Mouse (Mus musculus) MEL (cell line): ENCODE results near the gene Itgb2l.

Experiments
- CHD2 ChIP-seq: IDR thresholded peaks from 2 replicates; pipeline ENCODE4 v1.6.1; 2011; ENCODE audit warnings: low read length, improper control_type of control experiment
- CTCF ChIP-seq, 3 experiments: IDR thresholded peaks in 2 of 3; conservative IDR thresholded peaks in 1 of 3; 2 replicates each; pipeline ENCODE4 v1.5.1; 2011 to 2012; ENCODE audit warnings: low read length in 3 of 3, low read depth in 2 of 3, mild to moderate bottlenecking in 2 of 3, improper control_type of control experiment in 1 of 3, inconsistent platforms in 1 of 3, mixed read lengths in 1 of 3, moderate library complexity in 1 of 3; ENCODE audit not compliant: control insufficient read depth in 1 of 3, insufficient read depth in 1 of 3, poor library complexity in 1 of 3, severe bottlenecking in 1 of 3
- EP300 ChIP-seq, 2 experiments: IDR thresholded peaks; 2 replicates each; pipeline ENCODE4 v1.6.1; 2011; ENCODE audit warnings: improper control_type of control experiment in 2 of 2, low read length in 2 of 2, low read depth in 1 of 2, mild to moderate bottlenecking in 1 of 2
- HCFC1 ChIP-seq: IDR thresholded peaks from 2 replicates; pipeline ENCODE4 v1.6.1; 2012; ENCODE audit warnings: low read depth, mild to moderate bottlenecking, inconsistent platforms, low read length, improper control_type of control experiment, moderate library complexity
- MAX ChIP-seq: IDR thresholded peaks from 2 replicates; pipeline ENCODE4 v1.6.1; 2011; ENCODE audit warnings: low read length, improper control_type of control experiment
- NELFE ChIP-seq: IDR thresholded peaks from 2 replicates; pipeline ENCODE4 v1.6.1; 2011; ENCODE audit warnings: low read depth, low read length, improper control_type of control experiment
- POLR2A ChIP-seq, 2 experiments: IDR thresholded peaks; 2 replicates each; pipeline ENCODE4 v1.6.1; 2011 to 2012; ENCODE audit warnings: low read length in 2 of 2, mild to moderate bottlenecking in 2 of 2, control low read depth in 1 of 2, improper control_type of control experiment in 1 of 2, low read depth in 1 of 2, moderate library complexity in 1 of 2; ENCODE audit not compliant: control insufficient read depth in 1 of 2, insufficient read depth in 1 of 2, poor library complexity in 1 of 2
- RCOR1 ChIP-seq: IDR thresholded peaks from 2 replicates; pipeline ENCODE4 v1.6.1; 2012; ENCODE audit warnings: low read depth, mild to moderate bottlenecking, inconsistent platforms, low read length, improper control_type of control experiment
- USF2 ChIP-seq, 2 experiments: IDR thresholded peaks; 2 replicates each; pipeline ENCODE4 v1.6.1; 2011 to 2012; ENCODE audit warnings: improper control_type of control experiment in 2 of 2, low read length in 2 of 2, borderline replicate concordance in 1 of 2, inconsistent platforms in 1 of 2, low read depth in 1 of 2, mild to moderate bottlenecking in 1 of 2; ENCODE audit not compliant: insufficient read depth in 1 of 2

GRCm38 (mm10) chr16:96457612-96458011, 14.2 kb upstream of the Itgb2l start:
- TF ChIP-seq NELFE, result no peak
- no peak for TF ChIP-seq CTCF (IDR thresholded peaks at IDR 0.05 in 2 of 3, conservative IDR thresholded peaks at IDR 0.05 in 1 of 3; ENCODE audit: control insufficient read depth in 1 of 3, insufficient read depth in 1 of 3, low read depth in 2 of 3, low read length in 3 of 3, poor library complexity in 1 of 3, severe bottlenecking in 1 of 3)
- no peak for TF ChIP-seq EP300 (IDR thresholded peaks at IDR 0.05; ENCODE audit: low read depth in 1 of 2, low read length in 2 of 2)
- TF ChIP-seq HCFC1, result no peak
- TF ChIP-seq POLR2A (IDR thresholded peaks at IDR 0.05; ENCODE audit: control insufficient read depth in 1 of 2, insufficient read depth in 1 of 2, low read depth in 1 of 2, low read length in 2 of 2, poor library complexity in 1 of 2), result no peak
- no peak for TF ChIP-seq RCOR1
- no peak for TF ChIP-seq MAX
- no peak for TF ChIP-seq CHD2
- no peak for TF ChIP-seq USF2 (IDR thresholded peaks at IDR 0.05; ENCODE audit: borderline replicate concordance in 1 of 2, insufficient read depth in 1 of 2, low read depth in 1 of 2, low read length in 2 of 2)
